Mouse (Mus musculus) cerebellum, adult 2 months (tissue): ENCODE results near the gene Elmo1.

Experiments
- CTCF ChIP-seq: fragments of 200-500 bp; IDR thresholded peaks from 2 replicates; pipeline ENCODE4 v1.5.1; 2011; ENCODE audit warnings: low read depth, mild to moderate bottlenecking, control low read depth, low read length, moderate library complexity, borderline replicate concordance; ENCODE audit not compliant: insufficient read depth
- POLR2A ChIP-seq: fragments of 200-500 bp; IDR thresholded peaks from 2 replicates; pipeline ENCODE4 v1.6.1; 2011; ENCODE audit warnings: low read length, control low read depth, borderline replicate concordance; ENCODE audit not compliant: insufficient read depth

DNA sequence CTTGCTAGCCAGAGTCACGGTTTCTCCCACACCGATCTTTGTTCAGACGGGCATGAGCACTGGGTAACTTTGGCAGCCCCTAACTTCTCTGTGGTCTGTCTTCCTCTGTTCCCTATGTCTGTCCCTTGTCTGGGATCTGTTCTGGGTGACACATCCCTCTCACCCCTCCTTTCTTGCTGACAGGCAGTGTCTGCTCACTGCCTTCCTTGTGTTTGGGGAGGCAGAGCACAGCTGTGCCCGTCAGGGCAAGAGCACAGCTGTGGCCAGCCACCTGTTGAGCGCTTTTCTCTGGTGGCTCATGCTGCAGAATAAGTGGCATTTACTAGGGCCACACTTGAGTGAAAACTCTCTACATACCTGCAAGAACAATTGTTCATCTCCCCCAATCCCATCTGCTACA is 116.7 kb downstream of the Elmo1 start:
- TF ChIP-seq CTCF (no peak), POLR2A (no peak)
